Mouse (Mus musculus) testis, postnatal 10 days (tissue): Measurements from ENCODE around the gene Lepr.

Experiments
- DNase-seq: peaks from one replicate; pipeline ENCODE4 v3.0.0; 2021; ENCODE audit warnings: low spot score

Lepr gene

DNA sequence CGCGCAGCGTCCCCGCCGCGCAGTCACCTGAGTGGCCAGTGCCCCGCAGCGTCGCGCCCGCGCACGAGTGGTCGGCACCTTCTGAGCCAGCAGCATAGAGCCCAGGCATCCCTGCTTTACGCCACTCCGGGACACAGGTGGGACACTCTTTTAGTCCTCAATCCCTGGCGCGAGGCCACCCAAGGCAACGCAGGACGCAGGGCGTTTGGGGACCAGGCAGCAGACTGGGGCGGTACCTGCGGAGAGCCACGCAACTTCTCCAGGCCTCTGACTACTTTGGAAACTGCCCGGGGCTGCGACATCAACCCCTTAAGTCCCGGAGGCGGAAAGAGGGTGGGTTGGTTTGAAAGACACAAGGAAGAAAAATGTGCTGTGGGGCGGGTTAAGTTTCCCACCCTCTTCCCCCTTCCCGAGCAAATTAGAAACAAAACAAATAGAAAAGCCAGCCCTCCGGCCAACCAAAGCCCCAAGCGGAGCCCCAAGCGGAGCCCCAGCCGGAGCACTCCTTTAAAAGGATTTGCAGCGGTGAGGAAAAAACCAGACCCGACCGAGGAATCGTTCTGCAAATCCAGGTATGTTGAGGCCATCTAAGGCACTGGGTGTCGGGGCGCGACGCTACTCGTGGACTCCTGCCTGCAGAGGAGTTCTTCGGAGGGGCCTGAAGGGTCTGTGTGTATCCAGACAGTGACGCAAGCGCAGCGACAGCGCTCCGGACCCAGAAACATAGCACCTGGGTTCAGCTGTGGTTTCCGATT, at the start of gene Lepr:
Gene Lepr (plus strand): TSS at position 38 of the 755 bp plus-strand sequence.
- peak; percentile 47 for DNase-seq

DNA sequence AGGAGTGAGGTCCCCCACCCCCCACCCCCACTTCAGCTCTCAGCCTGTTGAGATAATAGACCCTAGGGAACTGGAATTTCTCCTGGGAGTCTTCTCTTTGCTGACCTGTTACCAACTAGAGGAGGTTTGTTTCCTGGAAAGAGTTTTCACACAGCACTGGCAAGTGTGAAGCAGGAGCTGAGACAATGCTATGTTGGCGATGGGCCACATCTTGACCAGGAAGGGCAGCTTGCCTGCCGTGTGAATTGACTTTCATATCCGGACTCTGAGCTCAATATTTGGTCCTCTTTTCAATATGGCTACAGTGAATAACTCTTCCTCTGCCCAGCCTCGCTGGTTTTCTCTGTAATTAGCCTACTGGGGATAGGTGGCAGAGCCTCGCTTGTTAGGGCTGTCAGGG, 48.0 kb upstream of the Lepr start:
- no peak for DNase-seq

DNA sequence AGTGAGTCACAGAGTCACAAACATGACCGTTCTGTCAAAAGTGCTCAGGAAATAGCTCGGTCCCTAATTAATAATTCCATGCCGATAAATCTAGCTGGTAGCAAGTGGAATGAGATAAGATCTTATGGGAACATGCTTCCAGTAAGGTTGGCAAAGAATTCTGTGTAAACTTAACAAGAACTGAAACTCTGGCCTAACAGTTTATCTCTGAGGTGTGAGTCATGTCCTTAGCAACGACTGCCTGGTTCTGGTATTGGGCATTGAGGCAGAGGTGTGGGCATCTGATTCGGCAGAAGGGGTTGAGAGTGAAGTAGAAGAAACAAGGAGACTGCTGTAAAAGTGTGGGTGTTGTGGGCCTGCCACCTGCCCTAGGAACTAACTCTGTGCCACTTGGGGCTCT, 47.4 kb upstream of the Lepr start:
- DNase-seq, result no peak

DNA sequence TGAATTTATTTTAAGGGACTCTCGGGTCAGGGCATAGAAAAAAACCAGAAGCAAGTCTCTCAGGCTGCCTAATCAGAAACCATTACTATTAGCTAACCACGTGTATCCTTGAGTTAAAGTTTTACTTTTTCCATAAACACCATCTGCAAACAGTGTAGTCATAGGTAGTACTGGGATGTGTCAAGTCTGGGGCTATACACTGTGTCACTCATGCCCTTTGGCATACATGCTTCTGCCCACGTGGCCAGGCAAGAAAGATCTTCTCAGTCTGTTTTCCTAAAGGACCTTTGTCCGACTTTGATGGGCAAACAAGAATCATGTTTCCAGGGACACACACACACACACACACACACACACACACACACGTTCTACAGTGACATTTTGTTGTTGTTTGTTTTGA, 42.4 kb upstream of the Lepr start:
- no peak for DNase-seq

DNA sequence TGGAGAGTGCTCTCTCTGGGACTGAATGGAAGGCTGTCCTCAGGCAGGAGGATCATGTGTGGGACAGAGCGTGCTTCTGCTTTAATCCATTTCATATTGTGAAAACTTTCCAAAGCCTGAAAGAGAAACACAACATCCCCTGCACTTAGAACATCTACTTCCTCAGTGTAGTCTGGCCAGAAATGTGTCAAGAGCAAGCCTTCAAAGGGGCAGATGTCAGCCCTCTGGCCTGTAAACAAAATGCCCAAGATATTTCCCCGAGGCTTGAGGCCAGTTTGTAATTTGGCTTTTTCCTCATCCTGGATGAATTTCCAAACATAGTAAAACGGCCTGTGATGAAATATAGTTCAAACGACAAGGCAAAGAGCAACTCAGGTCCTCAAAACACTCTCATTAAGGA, 41.5 kb upstream of the Lepr start:
- no peak for DNase-seq

DNA sequence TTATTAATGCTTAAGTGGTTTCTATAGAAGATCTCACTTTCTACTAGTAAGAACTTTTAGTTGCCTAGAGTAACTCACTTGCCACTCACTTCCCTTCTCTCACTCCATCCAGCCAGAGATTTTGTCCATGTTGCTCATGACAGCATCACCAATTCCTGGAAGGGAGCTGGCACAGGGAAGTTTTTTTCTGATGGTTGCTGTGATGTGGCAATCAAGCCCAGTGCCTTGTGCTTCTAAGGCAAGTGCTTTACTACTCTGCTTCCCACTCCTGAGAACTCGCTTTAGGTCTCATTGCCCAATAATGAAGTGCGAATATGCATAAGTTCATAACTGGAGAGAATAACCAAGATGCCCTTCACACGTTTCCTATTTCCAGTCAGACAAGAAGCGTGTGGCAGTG, 34.6 kb upstream of the Lepr start:
- no peak for DNase-seq

DNA sequence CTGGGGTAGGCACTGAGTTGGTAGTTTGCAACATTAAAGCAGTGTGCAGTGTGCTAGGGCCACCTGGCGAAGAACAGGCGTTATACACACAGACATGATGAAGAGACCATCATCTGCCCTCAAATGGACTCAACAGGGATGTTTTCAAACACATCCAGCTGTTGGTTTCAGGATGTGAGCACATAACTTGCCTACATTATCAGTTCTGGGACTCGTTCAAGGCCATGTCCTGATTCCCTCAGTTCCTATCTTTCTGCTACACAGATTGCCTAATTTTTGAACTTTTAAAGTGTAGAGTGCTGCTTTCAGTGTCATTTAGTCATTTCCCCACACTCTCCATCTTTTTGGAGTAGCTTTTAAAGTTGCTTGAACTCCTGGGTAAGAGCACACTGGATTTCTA, 34.1 kb upstream of the Lepr start:
- DNase-seq, result no peak

DNA sequence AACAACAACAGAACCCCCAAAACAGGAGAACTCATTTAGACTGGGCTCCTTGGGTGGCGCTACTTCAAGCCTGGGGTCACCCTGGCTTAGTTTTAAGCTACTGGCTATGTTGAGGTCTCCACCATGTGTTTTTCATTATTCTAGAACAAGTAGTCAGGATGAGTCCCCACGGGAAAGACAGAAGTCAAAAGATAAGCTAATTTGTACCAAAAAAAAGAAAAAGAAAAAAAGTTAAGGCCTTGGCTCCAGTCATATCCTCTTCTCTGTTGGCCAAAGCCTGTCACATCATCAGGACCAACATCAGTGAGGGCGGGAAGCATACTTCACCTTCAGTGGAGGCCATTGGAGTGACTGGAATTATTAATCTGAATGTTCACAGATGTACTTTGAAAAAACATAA, 32.4 kb upstream of the Lepr start:
- no peak for DNase-seq

DNA sequence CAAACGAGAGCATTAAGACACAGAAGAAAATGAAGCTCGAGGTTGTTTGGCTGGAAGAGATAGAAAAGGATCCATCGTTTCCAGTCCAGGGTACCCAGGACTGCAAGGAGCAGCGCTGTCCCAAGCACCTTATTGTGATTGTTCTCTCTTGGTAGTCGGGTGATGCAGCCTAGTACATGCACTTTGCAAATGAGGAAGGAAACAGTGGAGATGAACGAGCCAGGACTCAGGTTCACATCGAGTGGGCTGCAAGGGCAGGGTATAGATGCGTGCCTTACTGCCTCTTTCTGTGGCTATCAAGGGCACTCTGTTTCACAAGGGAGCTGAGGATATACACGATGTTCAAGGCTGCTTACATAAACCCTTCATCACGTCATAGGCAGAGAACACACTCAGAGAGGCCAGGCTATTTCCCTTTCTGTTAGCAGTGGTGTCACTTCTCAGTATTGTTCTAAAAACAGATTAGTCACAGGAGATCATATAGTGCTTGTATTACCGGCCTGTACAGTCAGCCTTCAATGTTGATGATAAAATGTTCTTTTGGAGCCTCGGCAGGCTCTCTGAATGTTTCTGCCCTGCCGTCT, 30.9 kb upstream of the Lepr start:
- no peak for DNase-seq

DNA sequence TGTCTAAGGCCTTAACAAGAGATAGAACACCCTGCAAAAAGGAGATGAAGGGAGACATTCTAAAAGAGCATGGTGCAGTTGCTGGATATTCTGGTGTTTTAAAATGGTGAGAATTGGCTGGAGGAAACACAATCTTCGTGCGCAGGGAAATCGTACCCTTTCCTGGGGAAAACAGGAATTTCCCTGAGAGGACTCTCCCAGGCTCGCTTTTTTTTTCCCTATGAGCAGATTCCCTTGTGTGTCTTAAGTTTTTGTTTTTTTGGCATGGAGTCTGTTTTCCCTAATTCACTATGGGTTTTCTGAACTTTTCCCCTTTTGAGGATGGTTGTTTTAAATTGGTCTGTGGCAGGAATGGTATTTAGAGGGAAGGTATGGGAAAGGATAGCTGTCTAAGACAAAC, 28.0 kb upstream of the Lepr start:
- DNase-seq, result no peak

DNA sequence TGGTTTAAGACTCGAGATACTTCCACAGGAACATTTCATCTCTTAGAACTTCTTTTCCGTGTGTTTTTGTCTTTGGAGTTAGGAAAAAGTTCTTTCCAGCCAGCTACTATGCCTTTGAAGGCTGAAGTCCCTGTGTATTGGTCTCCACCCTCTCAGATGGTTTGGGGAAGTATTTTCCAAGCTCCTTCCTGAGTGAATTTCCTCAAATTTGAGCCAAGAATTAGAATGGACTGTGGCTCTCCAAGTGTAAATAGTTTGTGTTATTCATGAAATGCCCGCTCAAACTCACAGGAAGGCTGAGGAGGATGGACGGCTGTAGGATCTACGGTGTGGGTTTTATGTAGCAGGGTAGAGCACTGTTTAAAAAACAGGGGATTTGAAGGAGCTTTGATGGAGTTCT, 27.6 kb upstream of the Lepr start:
- DNase-seq, result no peak

DNA sequence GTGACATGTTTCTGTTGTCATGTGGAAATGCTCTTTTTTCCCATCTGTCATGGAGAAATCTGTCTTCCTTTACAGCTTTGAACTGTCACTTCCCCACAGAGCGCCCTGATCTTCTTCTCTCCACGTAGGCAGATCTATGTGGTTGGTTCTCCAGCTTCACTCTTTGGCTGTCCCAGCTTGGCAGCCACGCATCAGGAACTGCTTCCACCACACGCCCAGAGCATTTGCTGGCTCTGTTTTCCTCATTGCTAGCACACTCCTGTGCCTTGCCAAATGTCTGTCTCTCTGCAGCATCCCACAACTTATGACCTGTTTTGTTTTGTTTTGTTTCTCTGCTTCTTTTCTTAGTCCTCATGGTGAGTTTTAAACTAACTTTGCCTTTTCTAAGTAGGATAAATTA, 24.3 kb upstream of the Lepr start:
- DNase-seq, result no peak

DNA sequence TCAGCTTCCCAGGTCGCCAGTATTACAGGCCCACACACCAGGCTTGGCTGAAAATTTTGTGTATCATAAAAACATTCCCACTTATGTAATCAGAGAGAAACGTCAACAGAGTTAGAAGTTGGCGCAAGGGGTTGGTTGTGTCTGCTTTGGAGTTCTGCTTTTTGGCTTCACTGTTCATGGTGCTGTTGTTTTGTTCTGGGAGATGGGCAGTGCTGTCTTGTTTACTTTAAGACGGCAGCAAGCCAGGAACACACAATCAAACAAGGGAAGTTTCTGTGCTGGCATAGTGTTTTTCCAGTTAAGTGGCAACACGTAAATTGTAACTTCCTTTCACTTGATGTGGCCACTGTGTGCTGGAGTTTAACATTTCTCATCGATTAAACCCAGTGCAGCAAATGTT, 22.7 kb upstream of the Lepr start:
- no peak for DNase-seq

DNA sequence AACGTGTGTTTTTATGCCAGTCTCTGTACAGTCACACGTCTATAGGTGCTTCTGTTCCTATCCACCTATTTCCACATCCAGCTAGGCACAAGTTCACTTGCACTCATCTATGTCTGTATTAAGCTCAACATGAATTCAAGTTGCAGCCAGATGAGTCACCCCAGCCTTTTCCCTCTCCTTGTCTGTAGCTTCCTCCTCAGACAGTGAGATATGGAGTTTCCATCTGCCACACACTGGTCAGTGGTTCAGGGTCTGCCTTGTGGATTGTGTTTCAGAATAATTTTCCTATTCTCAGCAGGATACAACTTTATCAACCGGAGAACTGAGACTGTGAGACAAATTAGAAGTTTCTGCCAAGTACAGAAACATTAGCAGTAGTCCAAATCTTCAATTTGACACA, 20.0 kb upstream of the Lepr start:
- no peak for DNase-seq

DNA sequence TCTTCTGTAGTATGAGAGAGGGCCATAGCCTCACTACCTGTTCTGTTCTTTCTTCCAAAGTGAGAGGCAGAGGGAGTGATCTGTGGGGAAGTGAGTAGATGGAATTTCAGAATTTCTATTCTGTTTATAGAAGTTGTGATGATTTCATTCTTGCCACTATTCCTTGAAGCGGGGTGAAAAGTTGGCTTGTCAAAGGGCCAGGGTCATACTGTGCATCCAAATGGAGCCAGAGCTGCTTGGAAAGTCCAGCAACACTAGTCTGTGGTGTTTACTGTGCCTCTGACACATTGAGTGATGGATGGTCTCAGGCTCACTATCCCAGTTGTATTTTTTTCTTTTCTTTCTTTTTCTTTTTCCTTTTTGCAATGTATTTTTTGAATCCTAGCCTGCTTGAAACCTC, 17.8 kb upstream of the Lepr start:
- DNase-seq, result no peak

DNA sequence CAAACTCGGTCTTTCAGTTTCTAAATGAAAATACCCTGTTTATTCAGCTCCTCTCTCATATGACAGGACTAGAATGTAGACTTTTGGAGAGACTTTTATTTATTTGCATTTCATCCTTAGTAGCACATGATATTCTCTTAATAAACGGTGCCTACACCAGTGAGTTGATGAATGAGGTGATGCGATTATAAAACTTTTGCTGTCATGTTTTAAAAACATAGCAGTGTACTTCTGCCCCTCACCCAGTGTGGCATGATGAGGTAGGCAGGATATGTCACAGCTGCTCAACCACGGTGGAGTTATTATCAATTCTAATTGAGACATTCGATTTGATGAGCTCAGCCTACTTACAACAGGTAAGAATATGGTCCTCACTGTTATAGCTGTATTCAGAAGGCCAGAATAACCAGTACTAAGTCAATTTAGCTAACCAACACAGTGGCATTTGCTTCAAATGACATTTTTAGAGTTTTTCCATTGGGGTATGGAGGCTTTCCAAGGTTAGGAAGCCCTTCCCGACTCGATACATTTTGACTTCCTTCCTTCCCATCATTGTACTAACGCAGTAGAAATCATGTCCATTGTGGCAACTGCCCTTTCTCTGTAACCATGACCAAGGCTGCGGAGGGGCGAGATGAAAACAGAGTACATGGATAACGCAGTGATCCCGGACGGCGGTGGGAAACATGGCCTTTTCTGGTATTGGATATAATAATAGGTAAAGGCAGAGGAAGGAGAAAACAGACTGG, 16.1 kb upstream of the Lepr start:
- DNase-seq, result no peak

DNA sequence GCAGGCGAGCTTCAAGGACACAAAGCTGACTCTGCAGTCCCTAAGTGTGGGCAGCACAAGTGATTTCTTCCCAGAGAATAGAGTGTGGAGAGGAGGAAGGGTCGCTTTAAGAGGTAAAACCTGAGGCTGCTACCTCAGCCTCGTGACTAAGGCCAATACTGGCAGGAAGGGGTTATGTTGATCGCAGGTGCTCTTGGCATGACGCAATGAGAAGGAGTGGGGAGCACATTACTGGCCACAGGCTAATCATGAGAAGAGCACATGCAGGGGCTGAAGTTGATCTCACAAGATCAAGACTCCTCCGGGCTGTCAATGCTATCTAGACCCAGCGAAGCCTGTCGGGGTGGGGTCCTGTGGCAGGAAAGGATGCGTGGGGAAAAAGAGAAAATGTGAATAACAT, 11.9 kb upstream of the Lepr start:
- DNase-seq, result no peak

DNA sequence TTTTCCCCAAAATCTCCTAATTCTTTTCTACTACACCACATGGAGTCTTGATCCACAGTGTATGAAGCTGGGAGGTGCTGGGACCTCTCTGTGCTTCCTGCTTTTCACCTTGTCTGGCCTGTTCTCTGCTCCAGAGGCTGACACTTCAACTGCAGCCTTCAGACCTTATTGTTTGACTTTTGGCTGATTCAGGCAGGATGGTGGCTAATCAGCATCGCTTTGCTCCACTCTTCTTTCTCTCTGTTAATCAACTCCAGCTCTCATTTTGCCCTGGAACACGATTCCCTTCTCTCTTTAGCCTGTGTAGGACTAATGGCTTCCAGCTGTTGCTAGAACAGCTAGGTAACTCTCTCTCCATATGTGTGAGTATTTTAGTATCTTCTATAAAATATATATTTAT, 10.0 kb upstream of the Lepr start:
- DNase-seq, result no peak

DNA sequence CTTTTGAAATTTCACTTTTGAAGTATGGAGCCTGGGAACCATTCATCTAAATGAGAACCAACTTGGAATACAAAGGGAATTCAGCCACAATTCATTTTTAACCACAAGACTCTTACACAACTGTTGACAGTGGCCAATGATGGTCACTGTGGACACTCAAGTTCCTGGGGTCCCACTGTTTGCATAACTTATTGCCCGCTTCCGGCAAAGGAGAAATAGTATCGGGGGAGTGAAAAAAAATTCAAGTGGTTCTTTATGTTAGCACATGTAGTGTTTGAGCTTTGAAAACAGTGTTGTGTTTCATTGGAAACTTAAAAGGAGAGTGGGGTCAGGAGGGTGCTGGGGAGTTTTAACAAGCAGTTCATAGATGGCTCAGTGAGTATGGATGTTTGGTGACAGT, 9.3 kb upstream of the Lepr start:
- DNase-seq, result no peak

DNA sequence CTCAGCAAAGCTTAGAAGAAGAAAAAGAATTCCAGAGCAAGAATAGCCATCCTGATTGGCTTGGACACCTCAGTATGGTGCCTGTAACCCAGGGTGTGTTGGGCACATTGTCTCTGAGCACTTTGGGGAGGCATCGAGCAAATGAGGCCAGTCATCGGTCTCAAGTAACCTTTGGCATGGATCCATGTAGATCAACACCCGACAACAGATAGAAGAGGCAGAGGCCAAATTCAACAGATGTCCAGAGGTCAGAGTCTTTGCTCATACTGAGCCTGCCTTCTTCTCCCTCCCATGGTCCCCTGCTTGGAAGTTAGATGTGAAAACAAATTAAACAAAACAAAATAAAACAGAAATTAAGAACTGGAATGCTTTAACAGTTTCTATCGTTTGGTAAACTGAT, 6.8 kb upstream of the Lepr start:
- DNase-seq, result no peak

DNA sequence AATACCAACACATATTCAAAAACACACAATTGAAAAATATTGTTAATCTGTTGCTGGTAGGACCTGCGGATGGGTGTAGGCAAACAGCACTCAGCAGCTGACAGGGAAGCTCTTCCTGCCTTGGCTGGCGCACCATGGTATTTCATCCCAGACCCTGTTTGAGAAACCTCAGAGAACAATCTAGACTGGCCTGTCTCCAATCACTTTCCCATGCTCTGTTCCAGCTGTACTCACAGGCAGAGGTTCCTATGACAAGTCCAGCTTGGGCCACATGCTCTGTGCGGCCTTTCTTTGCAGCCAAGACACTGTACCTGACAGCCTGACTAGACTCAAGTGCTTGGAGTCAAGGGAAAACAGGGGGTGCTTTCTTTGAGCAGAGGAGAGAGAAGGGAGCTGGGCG, 6.1 kb upstream of the Lepr start:
- no peak for DNase-seq

DNA sequence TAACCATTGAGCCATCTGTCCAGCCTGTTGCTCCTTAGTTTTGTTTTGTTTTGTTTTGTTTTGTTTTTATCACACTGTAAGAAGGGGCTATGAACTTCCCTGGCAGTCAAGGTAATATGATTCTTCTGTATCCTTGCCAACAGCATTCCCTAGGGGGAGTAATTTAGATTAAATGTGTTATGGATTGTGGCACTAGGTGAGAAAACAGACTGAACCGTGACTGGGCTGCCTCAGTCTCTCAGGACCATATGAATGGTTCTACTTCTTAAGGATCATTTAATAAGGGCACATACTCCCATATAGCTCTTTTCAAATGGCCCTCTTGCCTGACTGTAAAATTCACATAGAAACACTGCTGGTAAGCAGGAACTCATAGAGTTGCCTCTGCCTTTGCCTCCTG, 4.6 kb upstream of the Lepr start:
- DNase-seq, result no peak

DNA sequence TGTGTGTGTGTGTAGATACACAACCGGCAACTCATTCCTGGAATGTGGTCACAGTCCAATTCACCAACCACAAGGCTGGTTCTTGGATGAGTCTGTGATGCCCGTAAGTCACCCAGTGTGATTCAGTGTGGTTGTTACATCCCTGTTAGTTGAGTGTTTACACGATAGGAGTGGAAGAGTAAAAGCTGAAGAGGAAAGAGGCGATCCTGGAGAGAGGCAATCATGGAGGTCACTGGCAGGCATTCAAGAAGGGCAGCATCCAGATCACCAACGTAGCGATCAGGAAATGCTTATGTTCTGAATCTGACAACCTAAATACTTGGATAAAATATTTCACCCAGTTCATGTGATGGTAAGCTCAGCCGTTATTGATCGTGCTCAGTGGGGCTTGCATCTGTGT, 1.9 kb upstream of the Lepr start:
- DNase-seq, result no peak

DNA sequence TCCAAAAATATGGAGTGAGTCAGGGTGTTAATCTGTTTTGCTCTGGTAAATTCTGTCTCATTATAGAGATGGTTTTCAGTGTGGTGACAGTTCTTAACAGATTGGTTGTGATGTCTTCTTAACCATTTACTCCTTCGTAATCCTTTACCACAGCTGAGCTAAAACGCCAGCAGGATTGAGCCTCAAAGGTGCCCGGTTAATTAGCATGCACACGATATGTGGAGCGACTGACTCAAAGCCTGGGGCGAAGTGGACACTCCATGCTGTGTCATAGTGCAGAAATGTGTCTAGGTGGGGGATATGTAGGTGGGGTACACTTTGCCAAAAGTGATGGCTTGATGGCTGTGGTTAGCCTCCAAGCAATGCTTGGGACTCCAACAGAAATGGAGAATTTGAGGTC, 1.4 kb upstream of the Lepr start:
- DNase-seq, result no peak
